Mouse (Mus musculus) embryonic facial prominence, embryonic 11.5 days (tissue): ENCODE results near the gene Slc7a15. TPM values are rescaled to one million over a fixed set of nuclear protein-coding genes. Genes with fewer than 3 reads are reported as not detected.

Source experiments
- ATAC-seq: fragments of 200-750 bp; cut with Nextera tagmentation; replicated peaks from 2 replicates; pipeline ENCODE4 v1.8.0; 2017; ENCODE audit warnings: low read depth; ENCODE audit not compliant: insufficient number of reproducible peaks, low FRiP score, low TSS enrichment
- DNase-seq: peaks from one replicate; pipeline ENCODE4 v3.0.0-alpha.2; 2015; ENCODE audit warnings: low spot score
- H3K27ac ChIP-seq: fragments of 300-500 bp; sonication (generic); replicated peaks from 2 replicates; pipeline ENCODE4 v1.5.1; 2014; ENCODE audit warnings: mild to moderate bottlenecking, low read depth, low read length, control low read depth
- H3K27me3 ChIP-seq: fragments of 300-500 bp; sonication (generic); 2 replicates; pipeline ENCODE4 v1.6.1; 2014; ENCODE audit warnings: mild to moderate bottlenecking, low read length, moderate library complexity, mixed read lengths; ENCODE audit not compliant: control insufficient read depth, insufficient read depth
- H3K36me3 ChIP-seq: fragments of 300-500 bp; sonication (generic); replicated peaks from 2 replicates; pipeline ENCODE4 v1.6.1; 2014; ENCODE audit warnings: low read depth, mild to moderate bottlenecking, low read length, moderate library complexity, mixed read lengths; ENCODE audit not compliant: control insufficient read depth, insufficient read depth
- H3K4me1 ChIP-seq: fragments of 300-500 bp; sonication (generic); 2 replicates; pipeline ENCODE4 v1.6.1; 2014; ENCODE audit warnings: low read length, mixed read lengths; ENCODE audit not compliant: control insufficient read depth, insufficient read depth
- H3K4me2 ChIP-seq: fragments of 300-500 bp; sonication (generic); 2 replicates; pipeline ENCODE4 v1.6.1; 2014; ENCODE audit warnings: low read depth, mild to moderate bottlenecking, control low read depth, low read length, moderate library complexity
- H3K4me3 ChIP-seq: fragments of 300-500 bp; sonication (generic); 2 replicates; pipeline ENCODE4 v1.5.1; 2014; ENCODE audit warnings: low read depth, low read length, control low read depth
- H3K9ac ChIP-seq: fragments of 300-500 bp; sonication (generic); replicated peaks from 2 replicates; pipeline ENCODE4 v1.6.1; 2014; ENCODE audit warnings: mild to moderate bottlenecking, control low read depth, low read length
- H3K9me3 ChIP-seq: fragments of 300-500 bp; sonication (generic); replicated peaks from 2 replicates; pipeline ENCODE4 v1.6.1; 2016; ENCODE audit warnings: mild to moderate bottlenecking, low read length, inconsistent platforms, mixed read lengths; ENCODE audit not compliant: control insufficient read depth
- WGBS: fragments of 180-500 bp; shearing (Covaris S2); extraction: QIAGEN DNeasy Blood & Tissue Kit; methylation state at CpG from one replicate; pipeline ENCODE4 v1.1.7; 2014; 5-methylcytosine and 5-hydroxymethylcytosine counted together
- polyA plus RNA-seq: library from polyadenylated mRNA; unstranded; fragments of >200 nt; fragmentation: Nextera tagmentation; extraction: Ambion mirVana; gene quantifications from 2 replicates; pipeline ENCODE4 v1.2.1, GENCODE M21; 2014

Slc7a15 gene
- polyA plus RNA-seq, 1 experiment from 2014 or later = not detected

DNA sequence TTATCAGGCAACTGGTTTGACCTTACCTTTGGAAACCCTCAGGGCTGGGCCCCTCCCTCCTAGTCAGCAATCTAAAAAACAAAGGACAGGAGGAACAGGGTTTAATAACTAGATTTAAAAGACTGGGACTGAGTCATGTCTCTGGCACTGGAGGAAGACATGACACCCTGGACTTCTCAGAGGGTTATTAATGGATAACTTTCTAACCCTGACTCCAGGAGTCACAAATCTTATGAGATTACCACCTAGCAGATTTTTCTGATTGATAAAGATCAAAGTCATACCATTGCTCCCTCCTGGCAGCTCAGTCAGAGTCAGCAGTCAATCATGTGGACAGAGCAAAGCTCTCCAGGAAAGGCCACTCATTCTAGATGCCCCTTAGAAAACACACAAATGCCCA, 43.4 kb downstream of the Slc7a15 start:
- no peaks in the 10 kb centered on the region for H3K27me3 ChIP-seq
- no peak overlapping the region for H3K4me3 ChIP-seq
- no peaks in the 10 kb centered on the region for H3K9me3 ChIP-seq
- no peak overlapping the region for H3K27ac ChIP-seq
- H3K4me1 ChIP-seq = no peaks in the 10 kb centered on the region
- no peak overlapping the region for H3K4me2 ChIP-seq
- no peaks in the 10 kb centered on the region for H3K36me3 ChIP-seq
- no peak overlapping the region for H3K9ac ChIP-seq
- ATAC-seq = no peak
- no peak for DNase-seq

GRCm38 (mm10) chr12:8547357-8547756, 51.5 kb downstream of the Slc7a15 start:
- ATAC-seq = no peak
- Histone ChIP-seq H3K36me3 (no peaks in the 10 kb centered on the region), H3K4me3 (no peak overlapping the region), H3K27me3 (no peaks in the 10 kb centered on the region), H3K9ac (no peak overlapping the region), H3K27ac (no peak overlapping the region), H3K4me1 (no peaks in the 10 kb centered on the region), H3K4me2 (no peak overlapping the region), H3K9me3 (no peaks in the 10 kb centered on the region)
- WGBS = 16% methylated on average over 11 of the region's 11 CpGs
- peak; percentile 86 for DNase-seq

DNA sequence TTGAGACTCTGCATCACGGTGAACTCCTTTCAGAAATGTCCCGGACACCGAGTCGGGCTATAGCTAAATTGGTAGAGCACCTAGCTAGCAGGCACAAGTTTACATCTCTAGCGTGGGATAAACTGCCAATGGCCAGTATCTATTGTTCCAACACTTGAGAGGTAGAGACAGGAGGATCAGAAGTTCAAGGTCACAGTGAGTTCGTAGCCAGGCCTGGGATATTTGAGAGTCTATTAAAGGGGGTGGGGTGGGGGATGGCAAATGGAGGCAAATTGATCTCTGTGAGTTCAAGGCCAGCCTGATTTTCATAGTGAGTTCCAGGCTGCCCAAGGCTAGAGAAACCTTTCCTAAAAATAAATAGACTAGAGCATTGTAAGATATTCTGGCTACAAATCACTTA, 52.1 kb downstream of the Slc7a15 start:
- DNase-seq = no peak
- WGBS = 86% methylated on average over 6 of the region's 6 CpGs
- H3K4me3 ChIP-seq = no peak overlapping the region
- ATAC-seq = no peak
- H3K27ac ChIP-seq = no peak overlapping the region
- no peaks in the 10 kb centered on the region for H3K27me3 ChIP-seq
- no peaks in the 10 kb centered on the region for H3K36me3 ChIP-seq
- H3K9me3 ChIP-seq = no peaks in the 10 kb centered on the region
- no peaks in the 10 kb centered on the region for H3K4me1 ChIP-seq
- H3K4me2 ChIP-seq = no peak overlapping the region
- no peak overlapping the region for H3K9ac ChIP-seq

GRCm38 (mm10) chr12:8545066-8545610, 53.7 kb downstream of the Slc7a15 start:
- Histone ChIP-seq H3K4me2 (no peak overlapping the region), H3K4me3 (no peak overlapping the region), H3K9ac (no peak overlapping the region), H3K27me3 (no peaks in the 10 kb centered on the region), H3K27ac (no peak overlapping the region), H3K9me3 (no peaks in the 10 kb centered on the region), H3K36me3 (no peaks in the 10 kb centered on the region), H3K4me1 (no peaks in the 10 kb centered on the region)
- ATAC-seq = no peak
- DNase-seq = no peak
- WGBS = 83% methylated on average over 5 of the region's 5 CpGs

DNA sequence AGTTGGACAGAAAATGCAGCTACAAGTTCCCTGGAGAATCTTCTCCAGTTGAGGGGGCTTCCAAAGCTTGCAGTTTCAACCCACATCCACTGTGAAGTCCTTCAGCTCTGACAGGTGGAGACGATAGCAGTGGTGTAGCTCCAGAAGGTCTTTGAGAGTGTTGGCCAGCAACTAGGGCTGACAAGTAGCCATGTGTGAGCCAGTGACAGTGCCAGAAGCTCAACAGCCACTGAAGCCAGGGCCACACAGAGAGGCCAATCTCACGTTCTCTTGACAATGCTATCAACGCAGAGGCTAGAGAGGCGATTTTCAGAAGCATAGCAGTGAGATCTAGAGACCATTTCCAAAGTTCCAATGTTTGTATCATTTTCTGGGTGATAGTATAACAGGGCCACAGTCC, 56.5 kb downstream of the Slc7a15 start:
- no peaks in the 10 kb centered on the region for H3K36me3 ChIP-seq
- WGBS = 87% methylated on average over 4 of the region's 4 CpGs
- no peaks in the 10 kb centered on the region for H3K4me1 ChIP-seq
- H3K4me2 ChIP-seq = no peak overlapping the region
- ATAC-seq (no peak), DNase-seq (no peak)
- H3K4me3 ChIP-seq = no peak overlapping the region
- no peak overlapping the region for H3K9ac ChIP-seq
- no peak overlapping the region for H3K27ac ChIP-seq
- no peaks in the 10 kb centered on the region for H3K27me3 ChIP-seq
- H3K9me3 ChIP-seq = no peaks in the 10 kb centered on the region

GRCm38 (mm10) chr12:8539471-8539870, 59.4 kb downstream of the Slc7a15 start:
- Histone ChIP-seq H3K36me3 (no peaks in the 10 kb centered on the region), H3K4me2 (no peak overlapping the region), H3K27ac (no peak overlapping the region), H3K9me3 (no peaks in the 10 kb centered on the region), H3K4me1 (no peaks in the 10 kb centered on the region), H3K4me3 (no peak overlapping the region), H3K27me3 (no peaks in the 10 kb centered on the region), H3K9ac (no peak overlapping the region)
- ATAC-seq = no peak
- DNase-seq = no peak
- 84% methylated on average over 13 of the region's 13 CpGs for WGBS

DNA sequence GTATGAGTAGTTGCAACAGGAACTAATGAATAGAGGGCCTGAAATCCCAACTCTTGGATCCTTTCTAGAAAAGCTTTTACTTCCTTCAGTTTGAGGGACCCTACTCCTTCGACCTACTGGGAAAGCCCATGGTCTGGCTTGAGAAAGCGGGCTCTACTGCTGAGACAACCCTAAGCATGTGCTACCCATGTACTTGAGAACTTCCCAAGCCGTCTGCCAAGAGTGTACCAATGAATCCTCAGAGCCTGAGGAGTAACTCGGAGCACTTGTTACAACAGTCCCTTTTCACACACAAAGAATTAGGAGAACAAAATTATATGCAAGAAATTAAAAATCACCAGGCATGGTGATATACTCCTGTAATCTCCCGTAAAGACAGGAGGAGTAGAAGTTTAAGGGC, 61.6 kb downstream of the Slc7a15 start:
- no peaks in the 10 kb centered on the region for H3K36me3 ChIP-seq
- no peak overlapping the region for H3K27ac ChIP-seq
- DNase-seq (no peak), ATAC-seq (no peak)
- no peak overlapping the region for H3K9ac ChIP-seq
- H3K4me1 ChIP-seq = no peaks in the 10 kb centered on the region
- no peak overlapping the region for H3K4me3 ChIP-seq
- H3K27me3 ChIP-seq = no peaks in the 10 kb centered on the region
- no peak overlapping the region for H3K4me2 ChIP-seq
- no peaks in the 10 kb centered on the region for H3K9me3 ChIP-seq
- WGBS = 88% methylated on average over 5 of the region's 5 CpGs

DNA sequence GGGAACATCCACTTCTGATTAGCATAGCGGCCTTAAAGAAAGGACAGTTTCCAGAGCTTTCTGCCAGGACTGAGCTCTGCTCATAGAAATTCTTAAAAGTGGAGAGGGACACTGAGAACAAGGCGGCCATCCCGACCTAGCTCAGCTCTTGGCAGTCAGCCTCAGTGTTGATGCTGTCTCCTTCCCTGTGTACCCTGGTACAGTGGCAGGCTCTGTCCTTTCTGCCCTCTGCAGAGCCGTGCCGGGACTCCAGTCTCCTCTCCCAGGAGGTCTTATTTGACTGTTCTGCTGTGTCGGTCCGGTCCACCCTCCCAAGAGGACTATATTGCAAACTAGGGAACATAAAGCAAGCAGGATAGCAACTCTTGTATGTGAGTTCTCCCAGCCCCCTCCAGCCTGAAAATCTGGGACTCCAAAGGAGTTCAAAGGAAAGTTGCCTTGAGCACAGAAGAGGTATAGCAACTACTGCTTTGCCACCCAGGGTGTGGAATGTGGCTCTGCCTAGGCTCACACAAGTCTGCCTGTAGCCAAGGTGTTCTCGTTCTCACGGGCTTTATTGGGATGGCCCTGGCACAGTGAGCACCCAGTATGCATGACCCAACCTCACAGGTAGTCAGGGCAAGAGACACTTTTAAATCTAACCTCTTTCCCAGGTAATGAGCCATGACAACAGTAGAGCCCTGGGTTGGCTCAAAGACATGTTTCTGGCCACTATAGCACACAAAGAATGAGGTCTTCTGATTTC, 62.5 kb downstream of the Slc7a15 start:
- WGBS = 70% methylated on average over 9 of the region's 9 CpGs
- no peak for ATAC-seq
- Histone ChIP-seq H3K4me3 (no peak overlapping the region), H3K36me3 (no peaks in the 10 kb centered on the region), H3K27ac (no peak overlapping the region), H3K4me1 (no peaks in the 10 kb centered on the region), H3K9ac (no peak overlapping the region), H3K9me3 (no peaks in the 10 kb centered on the region), H3K4me2 (no peak overlapping the region), H3K27me3 (no peaks in the 10 kb centered on the region)
- no peak for DNase-seq
